Mouse (Mus musculus) hindbrain, embryonic 15.5 days (tissue): ENCODE measurements at regions not wholly inside any gene's neighbourhood (a gene's known extent, or its start where the extent isn't known, plus 50 kb on each side); places are given as distances from the start of the nearest gene placed in this dataset.

Experiments used
- ATAC-seq: fragments of 200-750 bp; cut with Nextera tagmentation; 2 replicates; pipeline ENCODE4 v1.8.0; 2017; ENCODE audit warnings: low read depth, moderate number of reproducible peaks, moderate TSS enrichment; ENCODE audit not compliant: low FRiP score
- H3K27ac ChIP-seq: fragments of 300-500 bp; sonication (generic); replicated peaks from 2 replicates; pipeline ENCODE4 v1.5.1; 2015; ENCODE audit warnings: mild to moderate bottlenecking, inconsistent platforms
- H3K27me3 ChIP-seq: fragments of 300-500 bp; sonication (generic); 2 replicates; pipeline ENCODE4 v1.6.1; 2015; ENCODE audit warnings: control low read depth, inconsistent platforms
- H3K36me3 ChIP-seq: fragments of 300-500 bp; sonication (generic); 2 replicates; pipeline ENCODE4 v1.6.1; 2015; ENCODE audit warnings: control low read depth, inconsistent platforms
- H3K4me1 ChIP-seq: fragments of 300-500 bp; sonication (generic); replicated peaks from 2 replicates; pipeline ENCODE4 v1.6.1; 2015; ENCODE audit warnings: control low read depth, inconsistent platforms
- H3K4me2 ChIP-seq: fragments of 300-500 bp; sonication (generic); 2 replicates; pipeline ENCODE4 v1.6.1; 2015; ENCODE audit warnings: moderate library complexity, mild to moderate bottlenecking, inconsistent platforms
- H3K4me3 ChIP-seq: fragments of 300-500 bp; sonication (generic); 2 replicates; pipeline ENCODE4 v1.5.1; 2015; ENCODE audit warnings: mild to moderate bottlenecking, inconsistent platforms
- H3K9ac ChIP-seq: fragments of 300-500 bp; sonication (generic); 2 replicates; pipeline ENCODE4 v1.6.1; 2015; ENCODE audit warnings: inconsistent platforms
- H3K9me3 ChIP-seq: fragments of 300-500 bp; sonication (generic); 2 replicates; pipeline ENCODE4 v1.6.1; 2016; ENCODE audit warnings: control low read depth, inconsistent platforms
- WGBS: fragments of 180-500 bp; shearing (Covaris S2); methylation state at CpG from one replicate; pipeline ENCODE4 v1.1.7; 2015; 5-methylcytosine and 5-hydroxymethylcytosine counted together

DNA sequence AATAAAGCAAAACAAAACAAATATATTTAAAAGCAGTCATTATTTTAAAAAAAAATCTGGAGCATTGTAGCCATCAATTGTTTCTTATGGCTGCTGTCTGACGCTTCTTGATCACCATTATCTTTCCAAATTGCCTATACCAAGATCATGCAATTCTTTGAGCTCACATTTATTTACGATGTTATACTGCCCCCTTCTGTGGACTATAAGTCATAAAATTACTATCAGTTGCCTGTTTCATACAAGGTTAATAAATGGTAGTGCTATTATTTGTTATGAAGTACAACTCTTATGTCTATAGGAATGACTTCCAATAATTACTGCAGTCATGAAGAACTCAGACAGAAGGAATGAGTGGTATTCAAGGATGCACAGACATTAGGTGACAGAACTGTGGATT, 57.3 kb upstream of the Eda2r start:
- Histone ChIP-seq H3K27ac (no peak overlapping the region), H3K27me3 (no peaks in the 10 kb centered on the region), H3K4me2 (no peak overlapping the region), H3K4me3 (no peak overlapping the region), H3K9me3 (no peaks in the 10 kb centered on the region), H3K4me1 (no peaks in the 10 kb centered on the region), H3K36me3 (no peaks in the 10 kb centered on the region), H3K9ac (no peak overlapping the region)
- 39% methylated on average over 2 of the region's 2 CpGs for WGBS
- ATAC-seq = no peak

DNA sequence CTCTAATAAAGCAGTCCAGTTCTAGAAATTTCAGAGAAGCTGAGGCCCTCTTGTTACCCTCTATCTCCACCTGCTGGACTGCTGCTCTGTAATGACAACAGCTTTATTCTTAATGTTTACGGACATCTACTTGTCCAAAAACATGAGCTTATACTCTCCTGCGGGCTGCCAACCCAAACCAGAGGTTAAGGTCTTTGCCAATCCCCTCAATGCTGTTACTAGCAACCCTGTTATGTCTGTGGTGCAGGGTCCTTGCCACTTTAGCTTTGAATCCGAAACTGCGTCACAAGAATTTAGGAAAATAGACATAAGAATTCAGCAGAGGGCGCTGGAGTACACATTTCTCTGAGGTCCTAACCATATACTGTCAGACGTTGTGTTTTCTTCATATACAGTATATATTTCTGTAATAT, 54.4 kb upstream of the Eda2r start:
- ATAC-seq = peak; percentile 85
- no peak overlapping the region for H3K27ac ChIP-seq
- no peaks in the 10 kb centered on the region for H3K9me3 ChIP-seq
- H3K27me3 ChIP-seq = no peaks in the 10 kb centered on the region
- peak overlapping the region; percentile 42; the same call in 1 of the 2 replicates for H3K9ac ChIP-seq
- H3K4me1 ChIP-seq = no peaks in the 10 kb centered on the region
- H3K36me3 ChIP-seq = no peaks in the 10 kb centered on the region
- H3K4me3 ChIP-seq = peak overlapping the region; percentile 38
- 17% methylated on average over 6 of the region's 6 CpGs for WGBS
- peak overlapping the region; percentile 57 for H3K4me2 ChIP-seq
